Mouse (Mus musculus): ENCODE data around the gene Pwwp2a. TPM values are rescaled to one million over a fixed set of nuclear protein-coding genes. Genes with fewer than 3 reads are reported as not detected.

Gene Pwwp2a
- polyA plus RNA-seq, 1 experiment from 2014 or later = 47.1 TPM

- Histone ChIP-seq H3K9me3 (ENCODE audit: low read depth, low read length) (no peaks in the 10 kb centered on the region), H3K27ac (ENCODE audit: low read depth) (no peak overlapping the region), H3K4me3 (ENCODE audit: low read depth, low read length) (no peak overlapping the region), H3K36me3 (ENCODE audit: insufficient read depth) (peaks cover 35% of the 10 kb centered on the region), H3K4me2 (no peak overlapping the region), H3K27me3 (ENCODE audit: insufficient read depth, low read length) (no peaks in the 10 kb centered on the region), H3K4me1 (ENCODE audit: insufficient read depth) (no peaks in the 10 kb centered on the region), H3K9ac (no peak overlapping the region)
- no peak for TF ChIP-seq CTCF (IDR thresholded peaks at IDR 0.05; ENCODE audit: low read depth)
- ATAC-seq (ENCODE audit: insufficient read depth) (no peak), DNase-seq (no peak)
- 86% methylated on average over 3 of the region's 3 CpGs for WGBS
These were observed 41.6 kb downstream of the Pwwp2a start for GRCm38 (mm10) chr11:43723411-43723810.

GRCm38 (mm10) chr11:43727796-43728195 lies 46.0 kb downstream of the Pwwp2a start:
- Histone ChIP-seq H3K27me3 (ENCODE audit: insufficient read depth, low read length) (no peaks in the 10 kb centered on the region), H3K4me2 (no peak overlapping the region), H3K27ac (ENCODE audit: low read depth) (no peak overlapping the region), H3K4me1 (ENCODE audit: insufficient read depth) (no peaks in the 10 kb centered on the region), H3K9me3 (ENCODE audit: low read depth, low read length) (no peaks in the 10 kb centered on the region), H3K4me3 (ENCODE audit: low read depth, low read length) (no peak overlapping the region), H3K9ac (no peak overlapping the region), H3K36me3 (ENCODE audit: insufficient read depth) (peaks cover 29% of the 10 kb centered on the region; the same call in 1 of the 2 replicates)
- DNase-seq (no peak), ATAC-seq (ENCODE audit: insufficient read depth) (peak; percentile 21; the same call in 1 of the 2 replicates)
- WGBS = 68% methylated on average over 7 of the region's 7 CpGs
- TF ChIP-seq CTCF (IDR thresholded peaks at IDR 0.05; ENCODE audit: low read depth) = no peak

GRCm38 (mm10) chr11:43728737-43729301 lies 47.0 kb downstream of the Pwwp2a start:
- H3K27ac ChIP-seq (ENCODE audit: low read depth) = no peak overlapping the region
- peaks cover 38% of the 10 kb centered on the region for H3K36me3 ChIP-seq (ENCODE audit: insufficient read depth)
- no peak overlapping the region for H3K4me2 ChIP-seq
- H3K9me3 ChIP-seq (ENCODE audit: low read depth, low read length) = no peaks in the 10 kb centered on the region
- no peak for ATAC-seq (ENCODE audit: insufficient read depth)
- H3K9ac ChIP-seq = no peak overlapping the region
- TF ChIP-seq CTCF (IDR thresholded peaks at IDR 0.05; ENCODE audit: low read depth) = no peak
- no peaks in the 10 kb centered on the region for H3K4me1 ChIP-seq (ENCODE audit: insufficient read depth)
- no peak overlapping the region for H3K4me3 ChIP-seq (ENCODE audit: low read depth, low read length)
- 86% methylated on average over 7 of the region's 7 CpGs for WGBS
- H3K27me3 ChIP-seq (ENCODE audit: insufficient read depth, low read length) = no peaks in the 10 kb centered on the region
- no peak for DNase-seq

GRCm38 (mm10) chr11:43747233-43748226 lies 65.7 kb downstream of the Pwwp2a start, which contains the start of gene Ttc1:
Gene Ttc1 (minus strand): TSS chr11:43748008.
- peaks cover 5% of the 10 kb centered on the region; the same call in 1 of the 2 replicates for H3K4me1 ChIP-seq (ENCODE audit: insufficient read depth)
- ATAC-seq (ENCODE audit: insufficient read depth) = peak; percentile 98
- peak within 1 kb of the TSS; percentile 87 for H3K4me2 ChIP-seq
- WGBS = 3% methylated on average over 47 of the region's 47 CpGs
- no peaks in the 10 kb centered on the region for H3K27me3 ChIP-seq (ENCODE audit: insufficient read depth, low read length)
- no peak for TF ChIP-seq CTCF (IDR thresholded peaks at IDR 0.05; ENCODE audit: low read depth)
- peaks cover 26% of the 10 kb centered on the region for H3K36me3 ChIP-seq (ENCODE audit: insufficient read depth)
- DNase-seq = peak; percentile 100
- no peak within 1 kb of the TSS for H3K27ac ChIP-seq (ENCODE audit: low read depth)
- peak within 1 kb of the TSS; percentile 60 for H3K9ac ChIP-seq
- H3K9me3 ChIP-seq (ENCODE audit: low read depth, low read length) = no peaks in the 10 kb centered on the region
- peak within 1 kb of the TSS; percentile 67 for H3K4me3 ChIP-seq (ENCODE audit: low read depth, low read length)

GRCm38 (mm10) chr11:43751542-43751941 lies 69.7 kb downstream of the Pwwp2a start:
- WGBS = 71% methylated on average over 2 of the region's 2 CpGs
- Histone ChIP-seq H3K27ac (ENCODE audit: low read depth) (no peak overlapping the region), H3K9ac (no peak overlapping the region), H3K4me3 (ENCODE audit: low read depth, low read length) (no peak overlapping the region), H3K27me3 (ENCODE audit: insufficient read depth, low read length) (no peaks in the 10 kb centered on the region), H3K9me3 (ENCODE audit: low read depth, low read length) (no peaks in the 10 kb centered on the region), H3K4me1 (ENCODE audit: insufficient read depth) (peaks cover 5% of the 10 kb centered on the region; the same call in 1 of the 2 replicates), H3K36me3 (ENCODE audit: insufficient read depth) (no peaks in the 10 kb centered on the region), H3K4me2 (no peak overlapping the region)
- peak; percentile 33 for TF ChIP-seq CTCF (IDR thresholded peaks at IDR 0.05; ENCODE audit: low read depth)
- no peak for DNase-seq
- no peak for ATAC-seq (ENCODE audit: insufficient read depth)

- Histone ChIP-seq H3K27ac (ENCODE audit: low read depth) (no peak overlapping the region), H3K4me1 (ENCODE audit: insufficient read depth) (no peaks in the 10 kb centered on the region), H3K27me3 (ENCODE audit: insufficient read depth, low read length) (no peaks in the 10 kb centered on the region), H3K9ac (no peak overlapping the region), H3K4me3 (ENCODE audit: low read depth, low read length) (no peak overlapping the region), H3K9me3 (ENCODE audit: low read depth, low read length) (no peaks in the 10 kb centered on the region), H3K4me2 (no peak overlapping the region), H3K36me3 (ENCODE audit: insufficient read depth) (no peaks in the 10 kb centered on the region)
- WGBS = 70% methylated on average over 1 of the region's 1 CpGs
- no peak for TF ChIP-seq CTCF (IDR thresholded peaks at IDR 0.05; ENCODE audit: low read depth)
- ATAC-seq (ENCODE audit: insufficient read depth) (no peak), DNase-seq (no peak)
These were observed 72.8 kb downstream of the Pwwp2a start for GRCm38 (mm10) chr11:43754568-43754967.

GRCm38 (mm10) chr11:43755411-43755810 lies 73.6 kb downstream of the Pwwp2a start:
- Histone ChIP-seq H3K4me3 (ENCODE audit: low read depth, low read length) (no peak overlapping the region), H3K9ac (no peak overlapping the region), H3K27ac (ENCODE audit: low read depth) (no peak overlapping the region), H3K9me3 (ENCODE audit: low read depth, low read length) (no peaks in the 10 kb centered on the region), H3K36me3 (ENCODE audit: insufficient read depth) (no peaks in the 10 kb centered on the region), H3K4me2 (no peak overlapping the region), H3K4me1 (ENCODE audit: insufficient read depth) (no peaks in the 10 kb centered on the region), H3K27me3 (ENCODE audit: insufficient read depth, low read length) (no peaks in the 10 kb centered on the region)
- WGBS = 66% methylated on average over 5 of the region's 5 CpGs
- no peak for TF ChIP-seq CTCF (IDR thresholded peaks at IDR 0.05; ENCODE audit: low read depth)
- no peak for ATAC-seq (ENCODE audit: insufficient read depth)
- peak; percentile 21 for DNase-seq

Measured in lung, embryonic 14.5 days (tissue).